Mouse (Mus musculus): ENCODE measurements around the gene Gm8281. TPM values are rescaled to one million over a fixed set of nuclear protein-coding genes. Genes with fewer than 3 reads are reported as not detected.
"Not testable (repeated sequence)": the region's sequence is repeated elsewhere in the genome, so short reads cannot be mapped to it uniquely, and the experiment has no call there.

The Gm8281 gene
- polyA plus RNA-seq (2017; shearing (Covaris generic)), result 10 to 100 TPM in 1 of 3 experiments, 1 to 10 TPM in 2; 3.8 to 19.5 (median 7.2) TPM

DNA sequence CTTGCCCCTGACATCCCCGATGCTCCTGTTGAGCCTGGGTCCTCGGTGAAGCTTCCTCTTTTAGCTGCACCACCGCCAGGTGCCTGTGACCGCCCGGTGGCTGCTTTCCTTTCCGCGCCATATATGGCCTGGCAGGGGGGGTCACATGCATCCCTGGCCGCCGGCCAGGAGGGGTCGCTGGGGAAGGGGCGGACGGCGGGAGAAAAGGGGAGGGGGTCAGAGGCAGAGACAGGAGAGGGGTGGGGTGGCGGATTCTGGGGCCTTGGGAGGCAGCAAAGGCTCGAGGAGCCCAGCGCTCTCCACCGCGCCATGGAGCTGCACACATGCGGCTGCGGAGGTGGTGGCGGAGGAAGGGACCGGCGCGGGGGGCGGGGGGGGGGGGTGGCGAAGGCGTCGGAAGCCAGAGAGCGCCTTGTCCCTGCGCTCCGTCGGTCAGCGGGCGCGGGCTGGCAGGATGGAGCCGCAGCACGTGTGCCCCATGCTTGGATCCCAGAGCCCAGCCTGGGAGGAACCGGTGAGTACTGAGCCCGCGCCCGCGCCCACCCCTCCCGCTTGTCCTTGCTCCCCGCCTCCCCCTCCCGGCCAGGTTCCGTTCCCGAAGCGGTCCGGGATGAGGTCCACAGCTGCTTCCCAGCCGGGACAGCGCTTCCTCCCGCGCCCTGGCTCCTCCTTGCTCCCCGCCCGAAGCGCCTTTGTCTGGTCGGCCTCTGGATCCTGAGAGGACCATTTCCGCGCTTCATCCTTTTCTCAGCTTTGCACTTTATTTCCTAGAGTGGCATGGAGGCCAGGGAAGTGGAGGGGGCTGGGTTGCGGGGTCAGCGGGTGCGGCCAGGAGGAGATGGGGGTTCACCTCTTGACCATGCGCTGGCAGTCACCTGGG is at the start of gene Gm8281:
Gm8281 (plus strand) TSS at position 430 of the 880 bp plus-strand sequence.
- ATAC-seq, result not testable (repeated sequence)

DNA sequence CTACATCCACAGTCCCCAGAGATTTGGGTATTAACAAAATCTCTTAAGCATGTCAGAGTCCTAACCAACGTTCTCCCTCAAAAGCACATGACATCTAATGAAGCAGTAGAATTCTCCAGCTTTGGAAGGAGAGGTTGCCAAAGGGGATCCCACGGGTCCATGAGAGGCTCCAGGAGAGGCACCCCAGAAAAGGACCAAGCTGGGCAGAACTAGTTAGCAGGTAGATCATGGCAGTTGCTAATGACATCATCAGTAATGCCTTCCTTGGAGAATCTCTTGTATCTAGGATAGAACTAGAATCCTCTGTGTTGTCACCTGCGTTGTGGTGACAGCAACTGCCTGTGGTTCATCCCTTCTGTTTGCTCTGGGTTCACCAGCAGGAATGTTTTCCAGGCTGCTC is 20.5 kb upstream of the Gm8281 start, which contains the start of gene 4930555G01Rik:
4930555G01Rik (plus strand) TSS at position 301 of the 400 bp plus-strand sequence.
- ATAC-seq, result not testable (repeated sequence)

DNA sequence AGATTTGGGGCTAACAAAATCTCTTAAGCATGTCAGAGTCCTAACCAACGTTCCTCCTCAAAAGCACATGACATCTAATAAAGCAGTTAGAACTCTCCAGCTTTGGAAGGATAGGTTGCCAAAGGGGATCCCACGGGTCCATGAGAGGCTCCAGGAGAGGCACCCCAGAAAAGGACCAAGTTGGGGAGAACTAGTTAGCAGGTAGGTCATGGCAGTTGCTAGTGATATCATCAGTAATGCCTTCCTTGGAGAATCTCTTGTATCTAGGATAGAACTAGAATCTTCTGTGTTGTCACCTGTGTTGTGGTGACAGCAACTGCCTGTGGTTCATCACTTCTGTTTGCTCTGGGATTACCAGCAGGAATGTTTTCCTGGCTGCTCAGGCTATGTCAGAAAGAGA is 60.4 kb downstream of the Gm8281 start, which contains the start of gene Gm8279:
Gm8279 (plus strand) TSS at position 301 of the 400 bp plus-strand sequence.
- ATAC-seq, result not testable (repeated sequence)

Other genes starting within 250 kb of the Gm8281 start
- gene Gm3269, start 232.9 kb upstream of the Gm8281 start, polyA plus RNA-seq (2017; shearing (Covaris generic)), result not detected
- 1 to 10 TPM in 2 of 3 experiments, under 1 TPM in 1; 0.80 to 2.9 (median 2.2) TPM for gene Gm3264, start 215.5 kb upstream of the Gm8281 start, polyA plus RNA-seq (2017; shearing (Covaris generic))
- not detected for gene Gm3278, start 178.6 kb upstream of the Gm8281 start, polyA plus RNA-seq (2017; shearing (Covaris generic))
- under 1 TPM in 1 of 3 experiments, not detected in 2; 0.72 TPM for gene Gm8297, start 87.1 kb upstream of the Gm8281 start, polyA plus RNA-seq (2017; shearing (Covaris generic))
- not detected for gene Gm3298, start 55.1 kb upstream of the Gm8281 start, polyA plus RNA-seq (2017; shearing (Covaris generic))
- not detected for gene 4930555G01Rik, start 20.4 kb upstream of the Gm8281 start, polyA plus RNA-seq (2017; shearing (Covaris generic))
- gene Gm8279, start 60.5 kb downstream of the Gm8281 start, polyA plus RNA-seq (2017; shearing (Covaris generic)), result not detected
- not detected for gene Gm3317, start 93.5 kb downstream of the Gm8281 start, polyA plus RNA-seq (2017; shearing (Covaris generic))
- not detected for gene Gm8271, start 114.8 kb downstream of the Gm8281 start, polyA plus RNA-seq (2017; shearing (Covaris generic))
- gene Gm3526, start 189.5 kb downstream of the Gm8281 start, polyA plus RNA-seq (2017; shearing (Covaris generic)), result not detected